Mouse (Mus musculus) C2C12 (cell line): ENCODE results near the gene Slc12a5.
A peak's percentile ranks its signal among the peaks of the same experiment; 100 is the strongest.

Experiments used
- CTCF ChIP-seq: IDR thresholded peaks from one replicate; pipeline ENCODE4 v1.5.1; 2011; ENCODE audit not compliant: control insufficient read depth, insufficient read depth, insufficient read length
- MAX ChIP-seq: IDR thresholded peaks from one replicate; pipeline ENCODE4 v1.6.1; 2011; ENCODE audit warnings: mild to moderate bottlenecking, control low read depth

GRCm38 (mm10) chr2:165034131-165035057 lies 73.8 kb downstream of the Slc12a5 start, which contains the start of gene Ncoa5:
- TF ChIP-seq MAX (no peak), CTCF (peak; percentile 42)
